Mouse (Mus musculus) erythroid progenitor cell, adult 5-6 weeks (primary cell): ENCODE results near the gene Pex6. TPM values are rescaled to one million over a fixed set of nuclear protein-coding genes. Genes with fewer than 3 reads are reported as not detected.

Source experiments
- ATAC-seq: replicated peaks from 2 replicates; pipeline ENCODE4 v1.8.0; 2016; ENCODE audit warnings: moderate number of reproducible peaks, mild to moderate bottlenecking, moderate TSS enrichment, inconsistent platforms; ENCODE audit not compliant: poor library complexity, low FRiP score, severe bottlenecking
- total RNA-seq, 2 experiments: library from RNA; stranded (forward) in 1 of 2; stranded (reverse) in 1 of 2; fragments of 150-400 nt in 1 of 2; fragments of 186-747, 209-891 nt in 1 of 2; gene quantifications; 2 replicates each; pipeline versions ENCODE4 v1.2.3 to v1.2.4; 2015 to 2017; ENCODE audit warnings: low replicate concordance in 2 of 2

The Pex6 gene
- total RNA-seq, 2 experiments from 2014 or later = 1.8 TPM; not detected in 1

DNA sequence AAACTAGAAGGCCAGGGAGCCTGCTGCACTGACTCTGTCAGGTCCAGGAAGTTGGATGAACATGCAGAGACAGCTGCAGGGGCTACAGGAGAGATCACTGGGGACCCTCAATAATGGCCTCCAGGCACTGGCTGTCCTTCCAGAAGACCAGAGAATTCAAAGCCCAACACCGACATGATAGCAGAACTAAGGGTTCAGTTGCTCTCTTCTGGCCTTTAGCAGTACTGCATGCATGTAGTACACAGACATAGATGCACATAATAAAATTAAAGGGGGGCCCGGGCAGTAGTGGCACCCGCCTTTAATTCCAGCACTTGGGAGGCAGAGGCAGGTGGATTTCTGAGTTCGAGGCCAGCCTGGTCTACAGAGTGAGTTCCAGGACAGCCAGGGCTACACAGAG is 59.8 kb downstream of the Pex6 start:
- no peak for ATAC-seq

DNA sequence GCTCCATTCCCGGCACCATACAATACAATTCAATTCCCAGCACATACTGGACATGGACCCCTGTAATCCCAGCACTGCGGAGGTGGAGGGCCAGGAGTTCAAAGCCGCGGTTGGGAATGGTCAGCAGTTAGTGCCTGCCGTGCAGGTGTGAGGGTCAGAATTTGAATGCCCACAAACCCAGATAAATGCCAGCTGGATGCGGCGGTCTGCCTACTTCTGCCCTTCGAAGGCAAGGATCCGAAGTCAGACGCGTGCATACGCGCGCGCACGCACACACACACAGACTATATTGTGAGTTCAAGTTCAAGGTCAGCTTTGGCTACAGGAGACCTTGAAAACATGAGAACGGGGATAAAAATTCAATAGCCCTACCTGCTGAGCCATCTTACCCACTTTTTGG is 60.4 kb downstream of the Pex6 start:
- ATAC-seq = no peak

GRCm38 (mm10) chr17:46772038-46772403 is 60.8 kb downstream of the Pex6 start:
- no peak for ATAC-seq

GRCm38 (mm10) chr17:46772404-46773277 is 61.4 kb downstream of the Pex6 start, which contains the start of gene 2310039H08Rik:
TSS of gene 2310039H08Rik (plus strand) at chr17:46772635.
- ATAC-seq = peak; percentile 84

DNA sequence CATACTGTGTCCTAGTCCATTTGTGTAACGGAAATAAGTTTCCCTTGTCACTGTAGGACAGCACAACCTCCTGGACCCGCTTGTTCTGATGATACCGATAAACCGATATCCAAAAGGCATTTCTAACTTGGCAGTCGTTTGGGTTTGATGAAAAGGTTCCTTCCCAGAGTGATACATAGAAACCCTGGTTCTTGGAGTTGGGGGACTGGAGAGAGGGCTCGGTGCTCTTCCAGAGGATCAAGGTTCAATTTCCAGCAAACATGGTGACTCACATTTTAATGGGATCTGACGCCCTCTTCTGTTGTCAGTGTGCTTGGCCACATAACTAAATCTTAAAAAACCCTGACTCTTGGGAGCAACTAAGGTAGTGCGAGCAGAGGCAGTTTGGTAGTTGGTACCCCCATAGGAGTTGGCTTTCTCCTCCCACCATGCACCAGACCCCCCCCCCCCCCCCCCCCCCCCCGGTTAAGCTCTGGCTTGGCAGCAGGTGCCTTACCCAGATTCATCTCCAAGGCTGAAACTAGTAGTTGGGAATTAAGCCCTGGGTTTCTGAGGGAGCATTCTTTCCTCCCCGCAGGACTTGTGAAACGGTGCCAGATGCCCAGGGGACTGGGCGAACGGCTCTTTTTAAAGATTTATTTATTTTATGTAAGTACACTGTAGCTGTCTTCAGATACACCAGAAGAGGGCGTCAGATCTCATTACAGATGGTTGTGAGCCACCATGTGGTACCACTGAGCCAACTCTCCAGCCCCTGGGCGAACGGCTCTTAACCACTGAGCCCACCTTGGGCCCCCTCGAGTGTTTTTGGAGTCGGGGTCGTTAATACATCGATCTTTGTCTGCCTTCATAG is 62.2 kb downstream of the Pex6 start:
- ATAC-seq = no peak

GRCm38 (mm10) chr17:46774131-46774472 is 62.8 kb downstream of the Pex6 start:
- no peak for ATAC-seq

GRCm38 (mm10) chr17:46775070-46775469 is 63.8 kb downstream of the Pex6 start:
- no peak for ATAC-seq

Other genes starting within 250 kb of the Pex6 start
- gene Ttbk1, start 223.8 kb upstream of the Pex6 start, total RNA-seq (2015; ENCODE audit: low replicate concordance) = not detected in 2 replicates
- not detected in 2 replicates for gene Ttbk1, start 223.8 kb upstream of the Pex6 start, total RNA-seq (2017; ENCODE audit: low replicate concordance)
- gene Dnph1, start 214.8 kb upstream of the Pex6 start, total RNA-seq (2015; ENCODE audit: low replicate concordance) = 3.8 and 5.0 TPM in 2 replicates
- gene Dnph1, start 214.8 kb upstream of the Pex6 start, total RNA-seq (2017; ENCODE audit: low replicate concordance) = 0.64 and 1.9 TPM in 2 replicates
- gene Cul9, start 165.1 kb upstream of the Pex6 start, total RNA-seq (2015; ENCODE audit: low replicate concordance) = 0.42 and 5.8 TPM in 2 replicates
- 0.26 TPM in 1 of 2 replicates, not detected in the other for gene Cul9, start 165.1 kb upstream of the Pex6 start, total RNA-seq (2017; ENCODE audit: low replicate concordance)
- 12.2 and 23.8 TPM in 2 replicates for gene Srf, start 155.3 kb upstream of the Pex6 start, total RNA-seq (2015; ENCODE audit: low replicate concordance)
- 7.2 and 9.9 TPM in 2 replicates for gene Srf, start 155.3 kb upstream of the Pex6 start, total RNA-seq (2017; ENCODE audit: low replicate concordance)
- gene Ptk7, start 82.0 kb upstream of the Pex6 start, total RNA-seq (2015; ENCODE audit: low replicate concordance) = not detected in 2 replicates
- 0.30 TPM in 1 of 2 replicates, not detected in the other for gene Ptk7, start 82.0 kb upstream of the Pex6 start, total RNA-seq (2017; ENCODE audit: low replicate concordance)
- gene Klc4, start 65.4 kb upstream of the Pex6 start, total RNA-seq (2015; ENCODE audit: low replicate concordance) = 1.3 and 2.9 TPM in 2 replicates
- gene Klc4, start 65.4 kb upstream of the Pex6 start, total RNA-seq (2017; ENCODE audit: low replicate concordance) = 4.5 and 5.5 TPM in 2 replicates
- 5.8 and 10.9 TPM in 2 replicates for gene Mrpl2, start 65.2 kb upstream of the Pex6 start, total RNA-seq (2015; ENCODE audit: low replicate concordance)
- 12.5 and 13.3 TPM in 2 replicates for gene Mrpl2, start 65.2 kb upstream of the Pex6 start, total RNA-seq (2017; ENCODE audit: low replicate concordance)
- gene Cul7, start 61.1 kb upstream of the Pex6 start, total RNA-seq (2015; ENCODE audit: low replicate concordance) = 1.7 TPM in 1 of 2 replicates, not detected in the other
- 0.30 and 0.39 TPM in 2 replicates for gene Cul7, start 61.1 kb upstream of the Pex6 start, total RNA-seq (2017; ENCODE audit: low replicate concordance)
- 2.5 TPM in 1 of 2 replicates, not detected in the other for gene Rrp36, start 37.1 kb upstream of the Pex6 start, total RNA-seq (2015; ENCODE audit: low replicate concordance)
- 8.6 and 23.7 TPM in 2 replicates for gene Rrp36, start 37.1 kb upstream of the Pex6 start, total RNA-seq (2017; ENCODE audit: low replicate concordance)
- gene Mea1, start 32.7 kb upstream of the Pex6 start, total RNA-seq (2015; ENCODE audit: low replicate concordance) = 15.1 and 22.6 TPM in 2 replicates
- 4.2 and 10.9 TPM in 2 replicates for gene Mea1, start 32.7 kb upstream of the Pex6 start, total RNA-seq (2017; ENCODE audit: low replicate concordance)
- 16.9 and 23.1 TPM in 2 replicates for gene Klhdc3, start 30.5 kb upstream of the Pex6 start, total RNA-seq (2015; ENCODE audit: low replicate concordance)
- gene Klhdc3, start 30.5 kb upstream of the Pex6 start, total RNA-seq (2017; ENCODE audit: low replicate concordance) = 5.1 and 17.2 TPM in 2 replicates
- 15.1 and 18.4 TPM in 2 replicates for gene Ppp2r5d, start 6.4 kb upstream of the Pex6 start, total RNA-seq (2015; ENCODE audit: low replicate concordance)
- gene Ppp2r5d, start 6.4 kb upstream of the Pex6 start, total RNA-seq (2017; ENCODE audit: low replicate concordance) = 17.1 and 22.8 TPM in 2 replicates
- not detected in 2 replicates for gene Gnmt, start 17.7 kb downstream of the Pex6 start, total RNA-seq (2015; ENCODE audit: low replicate concordance)
- not detected in 2 replicates for gene Gnmt, start 17.7 kb downstream of the Pex6 start, total RNA-seq (2017; ENCODE audit: low replicate concordance)
- gene Cnpy3, start 40.8 kb downstream of the Pex6 start, total RNA-seq (2015; ENCODE audit: low replicate concordance) = 3.4 and 3.6 TPM in 2 replicates
- gene Cnpy3, start 40.8 kb downstream of the Pex6 start, total RNA-seq (2017; ENCODE audit: low replicate concordance) = 7.2 and 7.7 TPM in 2 replicates
- not detected in 2 replicates for gene Ptcra, start 52.2 kb downstream of the Pex6 start, total RNA-seq (2015; ENCODE audit: low replicate concordance)
- gene Ptcra, start 52.2 kb downstream of the Pex6 start, total RNA-seq (2017; ENCODE audit: low replicate concordance) = not detected in 2 replicates
- gene 2310039H08Rik, start 61.2 kb downstream of the Pex6 start, total RNA-seq (2015; ENCODE audit: low replicate concordance) = 7.2 and 15.1 TPM in 2 replicates
- 1.8 and 4.2 TPM in 2 replicates for gene 2310039H08Rik, start 61.2 kb downstream of the Pex6 start, total RNA-seq (2017; ENCODE audit: low replicate concordance)
- 29.9 and 35.6 TPM in 2 replicates for gene Rpl7l1, start 71.2 kb downstream of the Pex6 start, total RNA-seq (2015; ENCODE audit: low replicate concordance)
- gene Rpl7l1, start 71.2 kb downstream of the Pex6 start, total RNA-seq (2017; ENCODE audit: low replicate concordance) = 25.2 and 69.6 TPM in 2 replicates
- 28.8 and 64.6 TPM in 2 replicates for gene Bicral, start 147.0 kb downstream of the Pex6 start, total RNA-seq (2015; ENCODE audit: low replicate concordance)
- 18.7 and 68.4 TPM in 2 replicates for gene Bicral, start 147.0 kb downstream of the Pex6 start, total RNA-seq (2017; ENCODE audit: low replicate concordance)
- gene Tbcc, start 179.2 kb downstream of the Pex6 start, total RNA-seq (2015; ENCODE audit: low replicate concordance) = 3.2 and 7.5 TPM in 2 replicates
- gene Tbcc, start 179.2 kb downstream of the Pex6 start, total RNA-seq (2017; ENCODE audit: low replicate concordance) = 1.1 and 2.7 TPM in 2 replicates
- not detected in 2 replicates for gene Prph2, start 199.0 kb downstream of the Pex6 start, total RNA-seq (2015; ENCODE audit: low replicate concordance)
- gene Prph2, start 199.0 kb downstream of the Pex6 start, total RNA-seq (2017; ENCODE audit: low replicate concordance) = not detected in 2 replicates